Comparison of ENCODE assay signal across 8 mouse cellular contexts in genomic region chr15:37134913-37135589, GRCm38 (mm10).
DNase-seq lines count a peak whose midpoint lies in the region; ATAC-seq and TF ChIP-seq lines count a peak whose summit lies in the region.

No protein-coding gene starts in this region.

- no peak for ATAC-seq in liver, embryonic 14.5 days (ENCODE audit: insufficient read depth)

- H3K4me3 ChIP-seq in liver, embryonic 14.5 days (ENCODE audit: insufficient read depth in 1 of 2, low read depth in 2 of 2, low read length in 2 of 2), result peak overlapping the region; percentile 58 to 63

- no peak overlapping the region for H3K27ac ChIP-seq in liver, embryonic 14.5 days

- peak; percentile 19 for DNase-seq in retina, postnatal 7 days (ENCODE audit: low read depth, low spot score)
- no peak for DNase-seq in retina, postnatal 1 day
- DNase-seq in cerebellum, adult 11-12 months, result peak; percentile 76
- DNase-seq in heart, adult 9 months (ENCODE audit: low spot score in 2 of 2), result peak; percentile 17 to 18
- DNase-seq in kidney, adult 8-10 months, result peak; percentile 26 to 33
- DNase-seq in liver, embryonic 14.5 days (ENCODE audit: low read depth in 3 of 3, low spot score in 3 of 3), result no peak
- DNase-seq in ovary, postnatal 10 days (ENCODE audit: low spot score), result peak; percentile 49
- no peak for DNase-seq in gastrocnemius, postnatal 14 days

- H3K9ac ChIP-seq in liver, embryonic 14.5 days (replicated peaks), result peak overlapping the region; percentile 58

- TF ChIP-seq EP300 in liver, embryonic 14.5 days (IDR thresholded peaks at IDR 0.05; ENCODE audit: low read depth), result no peak

- no peaks in the 10 kb centered on the region for H3K4me1 ChIP-seq in liver, embryonic 14.5 days (replicated peaks; ENCODE audit: control insufficient read depth in 2 of 2, insufficient read depth in 2 of 2, low read length in 1 of 2)

- no peak for TF ChIP-seq CTCF in liver, embryonic 14.5 days (IDR thresholded peaks at IDR 0.05; ENCODE audit: low read depth)

- no peaks in the 10 kb centered on the region for H3K9me3 ChIP-seq in liver, embryonic 14.5 days (ENCODE audit: control insufficient read depth, low read length)

- intact Hi-C loops in gastrocnemius, postnatal 14 days (cut with DNase I; ENCODE audit: low total_unique reads), result loop anchor here (5.0 kb wide), 1 partner anchor 192 kb away; no protein-coding TSS in a partner anchor

- no peaks in the 10 kb centered on the region for H3K27me3 ChIP-seq in liver, embryonic 14.5 days (ENCODE audit: control insufficient read depth, insufficient read depth, low read length)

- peak overlapping the region; percentile 76 for H3K4me2 ChIP-seq in liver, embryonic 14.5 days (ENCODE audit: low read depth)

- 30% methylated on average over 20 of the region's 20 CpGs for WGBS in liver, embryonic 14.5 days (ENCODE audit: insufficient replicate concordance)

- no peaks in the 10 kb centered on the region for H3K36me3 ChIP-seq in liver, embryonic 14.5 days (replicated peaks; ENCODE audit: control insufficient read depth, insufficient read depth, low read depth)

Comparison
In these comparisons a context has a peak if more than half of its experiments do, and no peak if none do; other contexts are left out.
1. DNase-seq: peak in retina, postnatal 7 days (single experiment), cerebellum, adult 11-12 months (single experiment), heart, adult 9 months (2 of 2), kidney, adult 8-10 months (2 of 2) and ovary, postnatal 10 days (single experiment); none in retina, postnatal 1 day (single experiment), liver, embryonic 14.5 days (0 of 3) and gastrocnemius, postnatal 14 days (single experiment).